Comparison of ENCODE assay signal across 15 mouse cellular contexts in genomic region chr10:111693762-111694161, GRCm38 (mm10).
A peak's percentile ranks its signal among the peaks of the same experiment; 100 is the strongest.
DNase-seq lines count a peak whose midpoint lies in the region; ATAC-seq and TF ChIP-seq lines count a peak whose summit lies in the region.
"Had no signal": no experiment of that assay in that cellular context is flagged by ENCODE, and none has a peak within 500 bp of the region (broad histone marks: within the 10 kb centered on the region; RNA-seq: fewer than 3 reads in every experiment).

No protein-coding gene starts in this region.

- no peaks in the 10 kb centered on the region for H3K36me3 ChIP-seq in intestine, embryonic 14.5 days (ENCODE audit: control insufficient read depth, insufficient read depth, low read length)
- no peaks in the 10 kb centered on the region for H3K36me3 ChIP-seq in intestine, embryonic 16.5 days (ENCODE audit: control insufficient read depth, insufficient read depth, low read length)
- no peaks in the 10 kb centered on the region for H3K36me3 ChIP-seq in midbrain, embryonic 16.5 days (ENCODE audit: control insufficient read depth, insufficient read depth, low read length)
- H3K36me3 ChIP-seq in midbrain, embryonic 14.5 days (ENCODE audit: control insufficient read depth, insufficient read depth, low read length) = no peaks in the 10 kb centered on the region
- no peaks in the 10 kb centered on the region for H3K36me3 ChIP-seq in myocyte (ENCODE audit: control insufficient read depth, insufficient read depth)

- peak overlapping the region; percentile 77 for H3K27ac ChIP-seq in intestine, embryonic 14.5 days (ENCODE audit: low read depth)
- H3K27ac ChIP-seq in intestine, embryonic 16.5 days (ENCODE audit: low read length) = no peak overlapping the region
- peak overlapping the region; percentile 79 for H3K27ac ChIP-seq in midbrain, embryonic 16.5 days (ENCODE audit: low read length)
- H3K27ac ChIP-seq in midbrain, embryonic 14.5 days (replicated peaks; ENCODE audit: low read depth, low read length) = no peak overlapping the region

- H3K79me2 ChIP-seq in myocyte (ENCODE audit: control insufficient read depth, insufficient read depth) = no peaks in the 10 kb centered on the region

- intact Hi-C loops in left cerebral cortex, postnatal 10 days (cut with DNase I) = no loop called here

- no peaks in the 10 kb centered on the region for H3K9me3 ChIP-seq in intestine, embryonic 14.5 days (ENCODE audit: control insufficient read depth, low read length)
- no peaks in the 10 kb centered on the region for H3K9me3 ChIP-seq in intestine, embryonic 16.5 days (ENCODE audit: control insufficient read depth, low read length)
- H3K9me3 ChIP-seq in midbrain, embryonic 16.5 days (replicated peaks; ENCODE audit: control insufficient read depth, low read length, poor library complexity, severe bottlenecking) = no peaks in the 10 kb centered on the region
- H3K9me3 ChIP-seq in midbrain, embryonic 14.5 days (ENCODE audit: control insufficient read depth, low read length) = no peaks in the 10 kb centered on the region

- H3K27me3 ChIP-seq in intestine, embryonic 14.5 days (replicated peaks; ENCODE audit: control insufficient read depth, insufficient read depth, low read length) = no peaks in the 10 kb centered on the region
- H3K27me3 ChIP-seq in intestine, embryonic 16.5 days (replicated peaks; ENCODE audit: control insufficient read depth, insufficient read depth, low read length) = no peaks in the 10 kb centered on the region
- H3K27me3 ChIP-seq in midbrain, embryonic 16.5 days (ENCODE audit: control insufficient read depth, insufficient read depth, low read depth, low read length) = no peaks in the 10 kb centered on the region
- no peaks in the 10 kb centered on the region for H3K27me3 ChIP-seq in midbrain, embryonic 14.5 days (ENCODE audit: control insufficient read depth, insufficient read depth, low read length)
- no peaks in the 10 kb centered on the region for H3K27me3 ChIP-seq in myocyte (ENCODE audit: control insufficient read depth, insufficient read depth, insufficient read length)

- TF ChIP-seq POLR2A in myocyte (IDR thresholded peaks at IDR 0.05; ENCODE audit: insufficient read length, low read depth) = no peak

- ATAC-seq in intestine, embryonic 14.5 days (replicated peaks; ENCODE audit: low FRiP score, low TSS enrichment, low read depth) = no peak
- ATAC-seq in intestine, embryonic 16.5 days = no peak
- ATAC-seq in midbrain, embryonic 16.5 days = no peak
- ATAC-seq in midbrain, embryonic 14.5 days (ENCODE audit: low FRiP score, low TSS enrichment) = no peak
- ATAC-seq: activated CD4-positive, CD25-positive, alpha-beta regulatory T cell, adult 4 months had no signal

- no peak overlapping the region for H3ac ChIP-seq in myocyte (ENCODE audit: control insufficient read depth, insufficient read length)

- DNase-seq in intestine, embryonic 14.5 days (ENCODE audit: low spot score) = peak; percentile 51
- no peak for DNase-seq in midbrain, embryonic 14.5 days
- no peak for DNase-seq in left cerebral cortex, postnatal 10 days (ENCODE audit: extremely low spot score in 1 of 2, low spot score in 2 of 2)
- no peak for DNase-seq in ovary, postnatal 10 days (ENCODE audit: low spot score)
- DNase-seq: adrenal gland, postnatal 36 days; cerebellum, postnatal 14 days; gastrocnemius, postnatal 14 days; liver; lung, adult 2 months; thymus, adult 2 months had no signal

- no peak overlapping the region for H3K4me3 ChIP-seq in intestine, embryonic 14.5 days (ENCODE audit: low read depth, low read length)
- no peak overlapping the region for H3K4me3 ChIP-seq in intestine, embryonic 16.5 days (ENCODE audit: low read length)
- no peak overlapping the region for H3K4me3 ChIP-seq in midbrain, embryonic 16.5 days (ENCODE audit: low read depth, low read length)
- H3K4me3 ChIP-seq in midbrain, embryonic 14.5 days (replicated peaks; ENCODE audit: low read depth, low read length) = no peak overlapping the region
- no peak overlapping the region for H3K4me3 ChIP-seq in myocyte
- H3K4me3 ChIP-seq: megakaryocyte, embryonic 14.5 days had no signal

- H3K9ac ChIP-seq in intestine, embryonic 14.5 days (ENCODE audit: low read length) = no peak overlapping the region
- no peak overlapping the region for H3K9ac ChIP-seq in intestine, embryonic 16.5 days (ENCODE audit: low read depth, low read length)
- no peak overlapping the region for H3K9ac ChIP-seq in midbrain, embryonic 16.5 days (ENCODE audit: low read depth, low read length)
- no peak overlapping the region for H3K9ac ChIP-seq in midbrain, embryonic 14.5 days (replicated peaks; ENCODE audit: low read length)

- H3K4me2 ChIP-seq in intestine, embryonic 14.5 days (ENCODE audit: low read length) = no peak overlapping the region
- H3K4me2 ChIP-seq in intestine, embryonic 16.5 days (ENCODE audit: low read depth, low read length) = no peak overlapping the region
- H3K4me2 ChIP-seq in midbrain, embryonic 16.5 days (ENCODE audit: low read length) = no peak overlapping the region
- H3K4me2 ChIP-seq in midbrain, embryonic 14.5 days (ENCODE audit: low read length) = no peak overlapping the region
- H3K4me2 ChIP-seq in myocyte (ENCODE audit: low read depth) = peak overlapping the region; percentile 44

- H3K4me1 ChIP-seq in intestine, embryonic 14.5 days (replicated peaks; ENCODE audit: control insufficient read depth, insufficient read depth, low read length) = peaks cover 31% of the 10 kb centered on the region
- H3K4me1 ChIP-seq in intestine, embryonic 16.5 days (ENCODE audit: control insufficient read depth, insufficient read depth, low read length) = no peaks in the 10 kb centered on the region
- H3K4me1 ChIP-seq in midbrain, embryonic 16.5 days (ENCODE audit: control insufficient read depth, insufficient read depth, low read length) = peaks cover 11% of the 10 kb centered on the region
- 0 out of 2 replicates have a peak, but pooled peaks cover 4% of the 10 kb centered on the region for H3K4me1 ChIP-seq in midbrain, embryonic 14.5 days (ENCODE audit: control insufficient read depth, insufficient read depth, low read length)
- H3K4me1 ChIP-seq: megakaryocyte, embryonic 14.5 days had no signal

TF ChIP-seq in myocyte, 11 proteins besides CTCF, POLR2A, EP300 and RAD21:
- TF ChIP-seq TCF3 (IDR thresholded peaks at IDR 0.05; ENCODE audit: insufficient read length, low read depth) (no peak), MYOG (IDR thresholded peaks at IDR 0.05; ENCODE audit: control insufficient read depth in 1 of 3, insufficient read depth in 1 of 3, insufficient read length in 2 of 3, low read depth in 2 of 3) (no peak), TCF12 (IDR thresholded peaks at IDR 0.05; ENCODE audit: insufficient read depth, poor library complexity, severe bottlenecking) (no peak), E2F4 (IDR thresholded peaks at IDR 0.05; ENCODE audit: insufficient read depth) (no peak), CEBPB (IDR thresholded peaks at IDR 0.05; ENCODE audit: insufficient read depth, poor library complexity, severe bottlenecking) (no peak), SRF (IDR thresholded peaks at IDR 0.05; ENCODE audit: control insufficient read depth, insufficient read length, low read depth) (no peak), POLR2AphosphoS2 (IDR thresholded peaks at IDR 0.05; ENCODE audit: insufficient read length, low read depth) (no peak), USF1 (IDR thresholded peaks at IDR 0.05; ENCODE audit: low read depth) (no peak), REST (IDR thresholded peaks at IDR 0.05; ENCODE audit: insufficient read depth, insufficient read length) (no peak), MAX (IDR thresholded peaks at IDR 0.05; ENCODE audit: low read depth) (no peak), MYOD1 (IDR thresholded peaks at IDR 0.05; ENCODE audit: control insufficient read depth in 1 of 3, insufficient read length in 2 of 3, low read depth in 2 of 3) (no peak)
TF ChIP-seq in myocyte: peak in this region for 0.

Comparison
In these comparisons a context has a peak if more than half of its experiments do, and no peak if none do; other contexts are left out.
1. H3K27ac ChIP-seq: peak in intestine, embryonic 14.5 days (single experiment) and midbrain, embryonic 16.5 days (single experiment); none in intestine, embryonic 16.5 days (single experiment) and midbrain, embryonic 14.5 days (single experiment).